Mouse (Mus musculus) gastrocnemius, postnatal 25 days (tissue): Measurements from ENCODE around the gene Best2. TPM values are rescaled to one million over a fixed set of nuclear protein-coding genes. Genes with fewer than 3 reads are reported as not detected.

ENCODE experiments used
- DNase-seq: peaks from one replicate; pipeline ENCODE4 v3.0.0; 2022
- microRNA-seq, 2 experiments: library from miRNA; unstranded; fragments of <30 nt; microRNA quantifications; one replicate each; pipeline ENCODE4 v1.2.0; 2021; ENCODE audit warnings: borderline replicate concordance in 2 of 2
- total RNA-seq, 2 experiments: library from RNA; stranded (reverse); gene quantifications; 1 replicate in 1 of 2; 2 replicates in 1 of 2; pipeline ENCODE4 v1.2.3; 2021

Best2 gene
- total RNA-seq, 2 experiments from 2014 or later: not detected

DNA sequence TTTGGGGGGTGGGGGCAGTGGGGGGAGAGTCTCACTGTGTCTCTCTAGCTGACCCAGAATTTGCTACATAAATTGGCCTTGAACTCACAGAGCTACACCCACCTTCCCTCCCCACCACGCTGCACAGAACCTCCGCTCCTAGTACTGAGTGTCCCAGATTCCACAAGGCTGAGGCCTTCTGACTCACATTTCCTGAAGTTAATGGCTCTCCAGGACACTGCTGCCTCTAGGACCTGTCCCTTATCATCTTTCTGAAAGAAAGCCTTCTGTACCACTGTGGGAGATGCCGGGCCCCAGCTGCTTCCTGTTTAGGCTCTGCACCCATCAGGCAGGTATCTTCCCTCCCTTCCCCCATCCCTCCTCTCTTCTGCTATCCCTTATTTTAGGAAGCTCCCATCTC is 47.7 kb downstream of the Best2 start:
- no peak for DNase-seq

DNA sequence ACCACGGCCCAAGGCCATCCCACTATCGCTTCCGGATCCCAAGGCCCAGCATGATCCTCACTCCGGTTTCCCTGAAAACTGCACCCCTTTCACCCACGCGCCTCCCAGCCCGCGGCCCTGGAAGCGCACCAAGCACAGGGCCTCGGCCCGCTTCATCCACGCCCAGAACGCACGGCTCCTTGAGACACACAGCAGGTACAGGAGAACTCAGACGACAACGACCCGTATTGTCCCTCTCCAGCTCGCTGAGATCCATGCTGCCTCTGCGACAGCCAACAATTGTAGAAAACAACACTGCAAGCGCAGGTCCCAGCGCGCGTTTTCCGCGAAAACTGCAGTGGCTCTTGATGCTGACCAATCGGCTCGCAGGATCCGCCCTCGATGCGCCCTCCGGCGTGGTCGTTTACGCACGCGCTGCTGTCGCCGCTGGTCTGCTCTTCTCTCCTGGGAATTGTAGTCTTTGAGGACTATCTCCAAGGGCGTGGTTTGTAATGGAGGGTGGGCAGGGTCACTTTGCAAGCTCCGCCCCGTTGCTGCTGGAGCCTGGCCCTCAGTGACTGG is 48.5 kb downstream of the Best2 start:
- peak; percentile 92 for DNase-seq

DNA sequence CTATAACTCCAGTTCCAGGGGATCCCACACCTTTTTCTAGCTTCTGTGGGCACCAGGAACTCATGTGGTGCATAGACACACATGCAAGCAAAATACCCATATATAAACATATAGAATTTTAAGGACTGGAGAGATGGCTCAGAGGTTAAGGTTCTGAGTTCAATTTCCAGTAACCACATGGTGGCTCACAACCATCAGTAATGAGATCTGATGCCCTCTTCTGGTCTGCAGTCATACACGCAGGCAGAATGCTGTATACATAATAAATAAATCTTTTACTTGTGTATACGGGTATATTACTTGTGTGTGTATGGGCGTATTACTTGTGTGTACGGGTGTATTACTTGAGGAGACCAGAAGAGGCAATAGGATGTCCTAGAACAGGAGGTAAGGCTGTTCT is 50.4 kb downstream of the Best2 start:
- no peak for DNase-seq

DNA sequence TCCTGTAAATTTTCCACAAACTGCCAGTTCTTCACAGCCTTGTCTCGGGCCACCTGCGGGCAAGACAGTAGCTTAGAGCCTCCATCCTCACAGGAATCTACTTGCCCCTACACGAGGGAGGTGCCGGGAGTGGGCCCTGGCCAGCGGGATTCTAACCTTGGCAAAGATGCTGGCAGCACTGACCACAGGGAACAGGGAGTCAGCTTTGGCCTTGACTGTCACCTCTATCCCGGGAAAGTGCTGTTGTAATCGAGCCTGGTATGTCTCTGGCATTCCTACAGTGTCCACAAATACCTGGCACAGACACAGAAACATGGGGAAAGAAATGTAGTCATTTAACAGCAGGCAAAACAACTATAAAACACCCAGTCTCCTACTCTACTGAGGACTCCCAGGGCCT is 54.5 kb downstream of the Best2 start:
- no peak for DNase-seq

Small RNAs within 50 kb of the gene (microRNA-seq; reads per million reads assigned to microRNA genes)
- gene Mir7070: 0 reads per million in 2 experiments

Other genes with a start within 250 kb of the Best2 start
- 100 to 1,000 TPM; 447 to 529 TPM for gene Nfix, start 214.2 kb downstream of the Best2 start, total RNA-seq
- 1 to 10 TPM; 9.5 to 9.6 TPM for gene Dand5, start 191.7 kb downstream of the Best2 start, total RNA-seq
- gene Gadd45gip1, start 183.0 kb downstream of the Best2 start, total RNA-seq: 10 to 100 TPM; 20.5 to 22.6 TPM
- 100 to 1,000 TPM; 134 TPM for gene Rad23a, start 173.9 kb downstream of the Best2 start, total RNA-seq
- gene Calr, start 167.6 kb downstream of the Best2 start, total RNA-seq: 100 to 1,000 TPM; 178 to 214 TPM
- gene Farsa, start 157.5 kb downstream of the Best2 start, total RNA-seq: 10 to 100 TPM; 21.2 to 24.2 TPM
- gene Syce2, start 142.4 kb downstream of the Best2 start, total RNA-seq: 1 to 10 TPM in 1 of 2 experiments, under 1 TPM in 1; 0.95 to 1.2 TPM
- gene Gcdh, start 120.6 kb downstream of the Best2 start, total RNA-seq: 10 to 100 TPM; 34.7 to 34.8 TPM
- gene Klf1, start 112.6 kb downstream of the Best2 start, total RNA-seq: not detected
- gene Dnase2a, start 106.0 kb downstream of the Best2 start, total RNA-seq: 1 to 10 TPM; 4.5 to 5.7 TPM
- gene Mast1, start 77.2 kb downstream of the Best2 start, total RNA-seq: not detected
- not detected for gene Rtbdn, start 67.5 kb downstream of the Best2 start, total RNA-seq
- not detected for gene Gm49661, start 45.1 kb downstream of the Best2 start, total RNA-seq
- gene Prdx2, start 44.9 kb downstream of the Best2 start, total RNA-seq: 100 to 1,000 TPM; 192 to 200 TPM
- 10 to 100 TPM; 22.2 to 24.7 TPM for gene Rnaseh2a, start 44.8 kb downstream of the Best2 start, total RNA-seq
- 1 to 10 TPM; 5.1 to 6.9 TPM for gene Junb, start 35.8 kb downstream of the Best2 start, total RNA-seq
- gene Hook2, start 23.9 kb downstream of the Best2 start, total RNA-seq: 1 to 10 TPM; 1.1 to 1.3 TPM
- 10 to 100 TPM; 45.6 to 48.2 TPM for gene Asna1, start 10.8 kb upstream of the Best2 start, total RNA-seq
- 10 to 100 TPM; 66.5 to 69.4 TPM for gene Trir, start 12.3 kb upstream of the Best2 start, total RNA-seq
- gene Tnpo2, start 22.4 kb upstream of the Best2 start, total RNA-seq: 10 to 100 TPM; 23.5 to 27.9 TPM
- 1 to 10 TPM; 1.8 to 2.2 TPM for gene Fbxw9, start 45.5 kb upstream of the Best2 start, total RNA-seq
- gene Gm5741, start 53.5 kb upstream of the Best2 start, total RNA-seq: not detected
- gene Dhps, start 57.2 kb upstream of the Best2 start, total RNA-seq: 10 to 100 TPM; 18.6 to 20.3 TPM
- gene Wdr83os, start 66.2 kb upstream of the Best2 start, total RNA-seq: 10 to 100 TPM; 39.8 to 43.1 TPM
- gene Wdr83, start 66.8 kb upstream of the Best2 start, total RNA-seq: 10 to 100 TPM; 14.9 to 21.8 TPM
- 10 to 100 TPM in 1 of 2 experiments, 1 to 10 TPM in 1; 7.3 to 12.6 TPM for gene Man2b1, start 68.7 kb upstream of the Best2 start, total RNA-seq
- gene Zfp791, start 108.6 kb upstream of the Best2 start, total RNA-seq: 1 to 10 TPM in 1 of 2 experiments, under 1 TPM in 1; 1.00 to 1.4 TPM
- gene Cks1brt, start 137.4 kb upstream of the Best2 start, total RNA-seq: not detected
- gene Olfr371, start 211.5 kb upstream of the Best2 start, total RNA-seq: not detected